Mouse (Mus musculus): ENCODE data around the gene Gp1bb.

GRCm38 (mm10) chr16:18632816-18633215 is 10.6 kb upstream of the Gp1bb start:
- TF ChIP-seq NELFE (IDR thresholded peaks at IDR 0.05; ENCODE audit: low read depth, low read length) (no peak), CTCF (conservative IDR thresholded peaks at IDR 0.05 in 1 of 2, IDR thresholded peaks at IDR 0.05 in 1 of 2; ENCODE audit: low read depth in 2 of 2, low read length in 2 of 2) (no peak), SMC3 (IDR thresholded peaks at IDR 0.05; ENCODE audit: low read depth, low read length) (no peak)

All from CH12.LX (cell line).